Comparison of ENCODE assay signal across 16 mouse cellular contexts in genomic region chr1:182254618-182255017, GRCm38 (mm10). TPM values are rescaled to one million over a fixed set of nuclear protein-coding genes. Genes with fewer than 3 reads are reported as not detected.
DNase-seq lines count a peak whose midpoint lies in the region; ATAC-seq and TF ChIP-seq lines count a peak whose summit lies in the region.
"Had no signal": no experiment of that assay in that cellular context is flagged by ENCODE, and none has a peak within 500 bp of the region (broad histone marks: within the 10 kb centered on the region; RNA-seq: fewer than 3 reads in every experiment).

No protein-coding gene starts in this region.

- WGBS in intestine, postnatal 0 days, result 83% methylated on average over 8 of the region's 8 CpGs
- 90% methylated on average over 8 of the region's 8 CpGs for WGBS in kidney, embryonic 14.5 days
- 92% methylated on average over 8 of the region's 8 CpGs for WGBS in kidney, embryonic 15.5 days

- H3K27me3 ChIP-seq in intestine, postnatal 0 days (replicated peaks; ENCODE audit: control insufficient read depth, insufficient read depth, low read length), result no peaks in the 10 kb centered on the region
- no peaks in the 10 kb centered on the region for H3K27me3 ChIP-seq in kidney, embryonic 14.5 days (ENCODE audit: control insufficient read depth, insufficient read depth, low read length)
- H3K27me3 ChIP-seq in kidney, embryonic 15.5 days, result no peaks in the 10 kb centered on the region
- H3K27me3 ChIP-seq: hindbrain, embryonic 15.5 days; limb, embryonic 13.5 days had no signal

- TF ChIP-seq CTCF in intestine, postnatal 0 days (IDR thresholded peaks at IDR 0.05; ENCODE audit: low read depth), result no peak

- H3K4me1 ChIP-seq in intestine, postnatal 0 days (replicated peaks; ENCODE audit: control insufficient read depth, insufficient read depth, low read length), result no peaks in the 10 kb centered on the region; the same call in 1 of the 2 replicates
- no peaks in the 10 kb centered on the region for H3K4me1 ChIP-seq in kidney, embryonic 14.5 days (ENCODE audit: control insufficient read depth, insufficient read depth, low read length)
- peaks cover 4% of the 10 kb centered on the region; the same call in 1 of the 2 replicates for H3K4me1 ChIP-seq in kidney, embryonic 15.5 days
- H3K4me1 ChIP-seq: hindbrain, embryonic 15.5 days had no signal

- no peaks in the 10 kb centered on the region for H3K9me3 ChIP-seq in intestine, postnatal 0 days (ENCODE audit: control insufficient read depth)
- no peaks in the 10 kb centered on the region for H3K9me3 ChIP-seq in kidney, embryonic 14.5 days (ENCODE audit: control insufficient read depth, low read length)
- no peaks in the 10 kb centered on the region for H3K9me3 ChIP-seq in kidney, embryonic 15.5 days (replicated peaks)
- H3K9me3 ChIP-seq: G1E; hindbrain, embryonic 15.5 days; limb, embryonic 13.5 days had no signal

- DNase-seq in 416B (ENCODE audit: low read depth), result peak; percentile 45
- DNase-seq in CD8-positive naive resting alpha-beta T cell, adult 2 months (ENCODE audit: low read depth in 2 of 2, low spot score in 2 of 2), result peak; percentile 43 to 46
- DNase-seq in spleen, adult 18-20 months, result peak; percentile 41 to 49
- no peak for DNase-seq in frontal cortex, postnatal 10 days (ENCODE audit: low spot score in 2 of 2)
- DNase-seq in adrenal gland, adult 2 months, result no peak
- DNase-seq: adrenal gland, postnatal 25 days; cerebellum, adult 8-10 months had no signal

- H3K27ac ChIP-seq in intestine, postnatal 0 days (ENCODE audit: low read depth, low read length), result no peak overlapping the region
- H3K27ac ChIP-seq in kidney, embryonic 14.5 days (ENCODE audit: low read depth, low read length), result no peak overlapping the region
- H3K27ac ChIP-seq in kidney, embryonic 15.5 days, result no peak overlapping the region
- H3K27ac ChIP-seq: hindbrain, embryonic 15.5 days; layer of hippocampus, adult 2 months; midbrain, embryonic 10.5 days had no signal

- H3K9ac ChIP-seq in intestine, postnatal 0 days (ENCODE audit: low read depth, low read length), result no peak overlapping the region
- H3K9ac ChIP-seq in kidney, embryonic 14.5 days (ENCODE audit: low read depth, low read length), result no peak overlapping the region
- H3K9ac ChIP-seq in kidney, embryonic 15.5 days, result no peak overlapping the region
- H3K9ac ChIP-seq: hindbrain, embryonic 15.5 days; limb, embryonic 13.5 days had no signal

- ATAC-seq in intestine, postnatal 0 days, result peak; percentile 44; the same call in 1 of the 2 replicates
- no peak for ATAC-seq in kidney, embryonic 14.5 days (ENCODE audit: low FRiP score, low TSS enrichment)
- ATAC-seq in kidney, embryonic 15.5 days (replicated peaks; ENCODE audit: low FRiP score), result no peak

- no peak overlapping the region for H3K4me3 ChIP-seq in intestine, postnatal 0 days (ENCODE audit: low read depth, low read length)
- no peak overlapping the region for H3K4me3 ChIP-seq in kidney, embryonic 14.5 days (ENCODE audit: low read length)
- no peak overlapping the region for H3K4me3 ChIP-seq in kidney, embryonic 15.5 days (replicated peaks)
- H3K4me3 ChIP-seq: hindbrain, embryonic 15.5 days; layer of hippocampus, adult 2 months; limb, embryonic 13.5 days; midbrain, embryonic 10.5 days had no signal

- no peaks in the 10 kb centered on the region for H3K36me3 ChIP-seq in intestine, postnatal 0 days (ENCODE audit: control insufficient read depth, insufficient read depth)
- no peaks in the 10 kb centered on the region for H3K36me3 ChIP-seq in kidney, embryonic 14.5 days (ENCODE audit: control insufficient read depth, insufficient read depth, low read length)
- no peaks in the 10 kb centered on the region for H3K36me3 ChIP-seq in kidney, embryonic 15.5 days
- H3K36me3 ChIP-seq: G1E; hindbrain, embryonic 15.5 days; limb, embryonic 13.5 days; midbrain, embryonic 10.5 days had no signal

- no peak overlapping the region for H3K4me2 ChIP-seq in intestine, postnatal 0 days (replicated peaks; ENCODE audit: low read depth)
- H3K4me2 ChIP-seq in kidney, embryonic 14.5 days (replicated peaks; ENCODE audit: low read depth, low read length), result no peak overlapping the region
- H3K4me2 ChIP-seq in kidney, embryonic 15.5 days, result no peak overlapping the region
- H3K4me2 ChIP-seq: heart, embryonic 11.5 days; hindbrain, embryonic 15.5 days; limb, embryonic 13.5 days had no signal

RNA-seq across cellular contexts. Expression of gene Degs1, which starts 28.0 kb away (rescaled TPM):
- polyA plus RNA-seq in intestine, postnatal 0 days (2015; fragmentation: Nextera tagmentation; extraction: Ambion mirVana), result 96.7 and 98.2 TPM in 2 replicates
- polyA plus RNA-seq in kidney, embryonic 14.5 days (2014; fragmentation: Nextera tagmentation; extraction: Ambion mirVana), result 103 and 118 TPM in 2 replicates
- 120 and 125 TPM in 2 replicates for polyA plus RNA-seq in kidney, embryonic 15.5 days (2015; fragmentation: Nextera tagmentation; extraction: Ambion mirVana)
- 100 to 1,000 TPM in 1 of 2 experiments, 10 to 100 TPM in 1; 88.3 to 109 TPM for total RNA-seq in adrenal gland, adult 2 months (2021)
- 41.6 and 50.5 TPM in 2 replicates for polyA plus RNA-seq in adrenal gland, adult 2 months (2012; rRNA removed)

Comparison
In these comparisons a context has a peak if more than half of its experiments do, and no peak if none do; other contexts are left out.
1. DNase-seq: peak in 416B (single experiment), CD8-positive naive resting alpha-beta T cell, adult 2 months (2 of 2) and spleen, adult 18-20 months (2 of 2); none in frontal cortex, postnatal 10 days (0 of 2) and adrenal gland, adult 2 months (single experiment).